Mouse (Mus musculus): ENCODE results near the gene Prkar2b.

GRCm38 (mm10) chr12:32059135-32059534 lies 2.0 kb downstream of the Prkar2b start:
- TF ChIP-seq POLR2A (IDR thresholded peaks at IDR 0.05; ENCODE audit: control insufficient read depth, extremely low read depth, insufficient read depth, low read length, poor library complexity): no peak
- TF ChIP-seq CTCF (IDR thresholded peaks at IDR 0.05; ENCODE audit: borderline replicate concordance, control insufficient read depth, extremely low read depth, insufficient read depth, low read length, poor library complexity): no peak
